Mouse (Mus musculus): ENCODE data around the gene Gpr82. TPM values are rescaled to one million over a fixed set of nuclear protein-coding genes. Genes with fewer than 3 reads are reported as not detected.

Gene Gpr82
- polyA plus RNA-seq, 1 experiment from 2014 or later: 0.05 TPM

Small RNAs within 50 kb of the gene (microRNA-seq; reads per million reads assigned to microRNA genes)
- gene Gm25246: not detected

Other genes starting within 250 kb of the Gpr82 start
- 0.04 TPM in 1 of 2 replicates, not detected in the other for gene Nyx, start 195.3 kb upstream of the Gpr82 start, polyA plus RNA-seq (2015; fragmentation: Nextera tagmentation; extraction: Ambion mirVana)
- gene Gpr34, start 29.3 kb upstream of the Gpr82 start, polyA plus RNA-seq (2015; fragmentation: Nextera tagmentation; extraction: Ambion mirVana): 0.28 and 0.38 TPM in 2 replicates
- 1.3 and 1.4 TPM in 2 replicates for gene Cask, start 190.0 kb downstream of the Gpr82 start, polyA plus RNA-seq (2015; fragmentation: Nextera tagmentation; extraction: Ambion mirVana)